Mouse (Mus musculus) kidney, postnatal 0 days (tissue): ENCODE results near the gene Rgs6. TPM values are rescaled to one million over a fixed set of nuclear protein-coding genes. Genes with fewer than 3 reads are reported as not detected.

Source experiments
- ATAC-seq: fragments of 200-750 bp; cut with Nextera tagmentation; replicated peaks from 2 replicates; pipeline ENCODE4 v1.8.0; 2017; ENCODE audit warnings: low read depth, moderate number of reproducible peaks, moderate TSS enrichment, moderate library complexity; ENCODE audit not compliant: low FRiP score
- DNase-seq: peaks from one replicate; pipeline ENCODE4 v3.0.0-alpha.2; 2016; ENCODE audit warnings: low spot score
- H3K27ac ChIP-seq: fragments of 300-500 bp; sonication (generic); 2 replicates; pipeline ENCODE4 v1.5.1; 2014; ENCODE audit warnings: mild to moderate bottlenecking
- H3K27me3 ChIP-seq: fragments of 300-500 bp; sonication (generic); 2 replicates; pipeline ENCODE4 v1.6.1; 2014; ENCODE audit warnings: low read length, mixed read lengths; ENCODE audit not compliant: insufficient read depth
- H3K36me3 ChIP-seq: fragments of 300-500 bp; sonication (generic); 2 replicates; pipeline ENCODE4 v1.6.1; 2014; ENCODE audit warnings: low read length, mixed read lengths; ENCODE audit not compliant: insufficient read depth
- H3K4me1 ChIP-seq: fragments of 300-500 bp; sonication (generic); replicated peaks from 2 replicates; pipeline ENCODE4 v1.6.1; 2014; ENCODE audit warnings: antibody characterized with exemption, low read length, mixed read lengths; ENCODE audit not compliant: insufficient read depth
- H3K4me2 ChIP-seq: fragments of 300-500 bp; sonication (generic); 2 replicates; pipeline ENCODE4 v1.6.1; 2014; ENCODE audit warnings: mild to moderate bottlenecking, low read length, moderate library complexity, mixed read lengths
- H3K4me3 ChIP-seq: fragments of 300-500 bp; sonication (generic); replicated peaks from 2 replicates; pipeline ENCODE4 v1.5.1; 2014; ENCODE audit warnings: low read depth, low read length
- H3K9ac ChIP-seq: fragments of 300-500 bp; sonication (generic); 2 replicates; pipeline ENCODE4 v1.6.1; 2014; ENCODE audit warnings: low read depth, low read length
- H3K9me3 ChIP-seq: fragments of 300-500 bp; sonication (generic); replicated peaks from 2 replicates; pipeline ENCODE4 v1.6.1; 2016; ENCODE audit warnings: low read length, inconsistent platforms, mixed read lengths
- CTCF ChIP-seq: IDR thresholded peaks from 2 replicates; pipeline ENCODE4 v1.5.1; 2016; ENCODE audit warnings: antibody characterized with exemption, low read depth, mild to moderate bottlenecking, moderate library complexity
- WGBS: fragments of 180-500 bp; shearing (Covaris S2); extraction: QIAGEN DNeasy Blood & Tissue Kit; methylation state at CpG from one replicate; pipeline ENCODE4 v1.1.7; 2014; 5-methylcytosine and 5-hydroxymethylcytosine counted together
- polyA plus RNA-seq: library from polyadenylated mRNA; unstranded; fragments of >200 nt; fragmentation: Nextera tagmentation; extraction: Ambion mirVana; gene quantifications from 2 replicates; pipeline ENCODE4 v1.2.1, GENCODE M21; 2015

Rgs6 gene
- polyA plus RNA-seq, 1 experiment from 2014 or later = 2.2 TPM

DNA sequence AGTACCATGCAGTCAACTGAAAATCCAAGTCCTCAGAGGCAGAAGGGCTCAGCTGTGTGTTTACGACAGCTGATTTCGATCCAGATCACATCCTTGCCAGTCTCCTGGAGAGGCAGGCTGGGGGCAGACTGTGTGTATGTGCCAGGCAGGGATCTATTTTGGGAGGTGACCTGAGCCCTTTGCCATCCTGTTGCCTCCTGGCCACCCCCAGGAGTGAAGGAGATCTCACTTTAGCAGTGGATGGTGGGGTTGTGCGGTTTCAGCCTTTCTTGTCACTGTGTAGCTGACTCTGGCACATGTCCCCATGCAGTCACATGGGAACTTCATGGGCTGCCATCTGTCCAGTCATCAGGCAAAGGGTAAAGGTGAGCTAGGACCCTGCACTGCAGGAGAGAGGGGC is 557.0 kb downstream of the Rgs6 start:
- Histone ChIP-seq H3K4me2 (no peak overlapping the region), H3K27ac (no peak overlapping the region), H3K9me3 (no peaks in the 10 kb centered on the region), H3K9ac (no peak overlapping the region), H3K4me1 (no peaks in the 10 kb centered on the region), H3K36me3 (no peaks in the 10 kb centered on the region), H3K27me3 (no peaks in the 10 kb centered on the region), H3K4me3 (no peak overlapping the region)
- no peak for DNase-seq
- ATAC-seq = no peak
- 66% methylated on average over 3 of the region's 3 CpGs for WGBS
- TF ChIP-seq CTCF = no peak

DNA sequence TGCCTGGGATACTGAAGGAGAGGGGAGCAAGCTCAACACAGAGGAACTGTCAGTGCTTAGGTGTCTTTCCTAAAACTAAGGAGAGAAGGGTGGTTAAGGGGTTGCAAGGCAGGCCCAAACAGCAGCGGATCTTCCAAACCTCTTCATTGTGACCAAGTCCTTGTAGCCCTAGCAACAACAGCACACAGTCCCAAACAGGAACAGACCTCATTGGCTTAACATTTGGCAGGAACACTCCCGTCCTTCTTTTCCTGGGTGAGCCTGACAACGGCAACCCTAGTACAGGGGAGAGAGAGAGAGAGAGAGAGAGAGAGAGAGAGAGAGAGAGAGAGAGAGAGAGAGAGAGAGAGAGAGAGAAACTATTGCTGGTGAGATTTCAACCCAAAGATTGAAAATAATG is 557.8 kb downstream of the Rgs6 start:
- TF ChIP-seq CTCF = no peak
- ATAC-seq (no peak), DNase-seq (no peak)
- no peak overlapping the region for H3K9ac ChIP-seq
- H3K27me3 ChIP-seq = no peaks in the 10 kb centered on the region
- H3K36me3 ChIP-seq = no peaks in the 10 kb centered on the region
- no peak overlapping the region for H3K4me2 ChIP-seq
- H3K9me3 ChIP-seq = no peaks in the 10 kb centered on the region
- H3K4me1 ChIP-seq = no peaks in the 10 kb centered on the region
- H3K27ac ChIP-seq = no peak overlapping the region
- no peak overlapping the region for H3K4me3 ChIP-seq
- WGBS = 67% methylated on average over 3 of the region's 3 CpGs

GRCm38 (mm10) chr12:83146917-83147316 is 558.8 kb downstream of the Rgs6 start:
- no peak for TF ChIP-seq CTCF
- H3K9ac ChIP-seq = no peak overlapping the region
- H3K36me3 ChIP-seq = no peaks in the 10 kb centered on the region
- no peak overlapping the region for H3K4me3 ChIP-seq
- ATAC-seq = no peak
- WGBS = 31% methylated on average over 2 of the region's 2 CpGs
- H3K4me1 ChIP-seq = no peaks in the 10 kb centered on the region
- no peaks in the 10 kb centered on the region for H3K27me3 ChIP-seq
- H3K9me3 ChIP-seq = no peaks in the 10 kb centered on the region
- H3K27ac ChIP-seq = no peak overlapping the region
- H3K4me2 ChIP-seq = no peak overlapping the region
- no peak for DNase-seq

DNA sequence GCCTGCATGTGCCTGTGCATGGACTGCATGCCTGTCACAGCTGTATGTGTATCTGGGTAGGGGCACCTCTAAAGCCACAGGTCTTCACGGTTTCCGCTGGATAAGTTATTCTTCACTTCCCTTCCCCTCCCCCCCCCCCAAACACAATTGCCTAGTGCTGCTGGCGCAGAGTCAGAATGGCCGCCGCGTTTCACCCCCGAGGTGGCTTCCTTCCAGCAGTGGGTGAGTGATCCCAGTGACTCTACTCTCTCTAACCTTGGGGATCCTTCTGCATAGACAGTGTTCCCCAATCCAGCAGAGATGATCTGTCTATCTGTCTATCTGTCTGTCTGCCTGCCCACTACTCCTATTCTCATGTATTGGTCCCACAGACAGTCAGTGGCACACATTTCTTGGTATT is 561.9 kb downstream of the Rgs6 start:
- Histone ChIP-seq H3K36me3 (no peaks in the 10 kb centered on the region), H3K4me3 (no peak overlapping the region), H3K4me1 (no peaks in the 10 kb centered on the region), H3K9me3 (no peaks in the 10 kb centered on the region), H3K27me3 (no peaks in the 10 kb centered on the region), H3K4me2 (no peak overlapping the region), H3K27ac (no peak overlapping the region), H3K9ac (no peak overlapping the region)
- no peak for TF ChIP-seq CTCF
- ATAC-seq (no peak), DNase-seq (no peak)
- WGBS = 88% methylated on average over 7 of the region's 7 CpGs

DNA sequence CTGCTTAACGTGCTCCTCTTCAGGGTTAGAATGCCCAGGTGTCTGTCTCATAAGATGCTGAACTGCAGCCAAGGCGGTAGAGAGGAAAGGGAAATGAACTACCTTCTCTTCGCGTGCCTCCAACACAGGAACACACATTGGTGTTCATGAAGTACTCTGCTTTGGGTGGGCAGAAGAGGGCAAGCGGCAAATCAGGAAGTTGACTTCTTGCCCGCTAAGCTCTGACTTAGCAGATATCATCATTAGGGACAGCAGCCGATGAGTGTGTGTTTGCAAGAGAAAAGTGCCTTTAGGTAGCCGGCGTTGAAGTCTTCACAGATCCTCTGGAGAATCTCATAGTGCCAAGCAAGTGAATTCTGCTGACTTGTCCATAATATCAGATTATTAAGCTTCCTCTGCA is 562.7 kb downstream of the Rgs6 start:
- Histone ChIP-seq H3K27me3 (no peaks in the 10 kb centered on the region), H3K9ac (no peak overlapping the region)
- no peak for ATAC-seq

DNA sequence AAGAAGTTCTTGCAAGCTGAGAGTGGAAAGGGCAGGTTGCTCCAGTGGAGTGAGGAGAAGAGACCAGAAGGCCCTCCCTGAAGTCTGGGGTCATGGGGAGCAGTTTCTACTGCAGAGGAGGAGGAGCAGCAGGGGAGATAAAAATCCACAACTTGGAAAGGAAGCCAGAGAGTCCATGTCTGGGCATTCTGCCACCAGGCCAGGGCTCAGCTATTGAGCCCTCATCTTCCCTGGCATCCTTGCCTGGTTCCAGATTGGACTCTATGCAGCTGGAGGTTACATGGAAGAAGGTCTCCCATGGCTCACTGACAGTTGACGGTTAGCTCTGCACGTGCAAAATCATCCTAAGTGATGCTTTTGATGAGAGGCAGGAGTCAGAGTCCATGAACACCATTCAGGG is 563.4 kb downstream of the Rgs6 start:
- no peak overlapping the region for H3K9ac ChIP-seq
- no peaks in the 10 kb centered on the region for H3K27me3 ChIP-seq
- no peak for TF ChIP-seq CTCF
- H3K27ac ChIP-seq = no peak overlapping the region
- no peaks in the 10 kb centered on the region for H3K4me1 ChIP-seq
- no peak for DNase-seq
- WGBS = 95% methylated on average over 2 of the region's 2 CpGs
- ATAC-seq = no peak
- no peaks in the 10 kb centered on the region for H3K9me3 ChIP-seq
- H3K36me3 ChIP-seq = no peaks in the 10 kb centered on the region
- H3K4me3 ChIP-seq = no peak overlapping the region
- no peak overlapping the region for H3K4me2 ChIP-seq

More for the DNA sequence above, 562.7 kb downstream of the Rgs6 start:
- Histone ChIP-seq H3K4me2 (no peak overlapping the region), H3K36me3 (no peaks in the 10 kb centered on the region), H3K4me1 (no peaks in the 10 kb centered on the region), H3K27ac (no peak overlapping the region), H3K9me3 (no peaks in the 10 kb centered on the region), H3K4me3 (no peak overlapping the region)
- TF ChIP-seq CTCF = no peak
- WGBS = 87% methylated on average over 9 of the region's 9 CpGs
- DNase-seq = no peak

GRCm38 (mm10) chr12:83160211-83160610 is 572.1 kb downstream of the Rgs6 start:
- no peak for TF ChIP-seq CTCF
- H3K9ac ChIP-seq = no peak overlapping the region
- no peaks in the 10 kb centered on the region for H3K4me1 ChIP-seq
- WGBS = 91% methylated on average over 2 of the region's 2 CpGs
- no peak overlapping the region for H3K4me3 ChIP-seq
- no peak overlapping the region for H3K27ac ChIP-seq
- ATAC-seq = no peak
- no peaks in the 10 kb centered on the region for H3K36me3 ChIP-seq
- no peaks in the 10 kb centered on the region for H3K27me3 ChIP-seq
- H3K4me2 ChIP-seq = no peak overlapping the region
- DNase-seq = no peak
- no peaks in the 10 kb centered on the region for H3K9me3 ChIP-seq
